Mouse (Mus musculus) midbrain, embryonic 12.5 days (tissue): ENCODE measurements around the gene Exo5. TPM values are rescaled to one million over a fixed set of nuclear protein-coding genes. Genes with fewer than 3 reads are reported as not detected.

ENCODE experiments used
- ATAC-seq: fragments of 200-750 bp; cut with Nextera tagmentation; 2 replicates; pipeline ENCODE4 v1.8.0; 2017; ENCODE audit warnings: low read depth, moderate TSS enrichment, moderate library complexity; ENCODE audit not compliant: low FRiP score
- H3K27ac ChIP-seq: fragments of 300-500 bp; sonication (generic); replicated peaks from 2 replicates; pipeline ENCODE4 v1.5.1; 2016; ENCODE audit warnings: mild to moderate bottlenecking
- H3K27me3 ChIP-seq: fragments of 300-500 bp; sonication (generic); 2 replicates; pipeline ENCODE4 v1.6.1; 2016; ENCODE audit warnings: mild to moderate bottlenecking
- H3K36me3 ChIP-seq: fragments of 300-500 bp; sonication (generic); 2 replicates; pipeline ENCODE4 v1.6.1; 2016
- H3K4me1 ChIP-seq: fragments of 300-500 bp; sonication (generic); 2 replicates; pipeline ENCODE4 v1.6.1; 2016
- H3K4me2 ChIP-seq: fragments of 300-500 bp; sonication (generic); replicated peaks from 2 replicates; pipeline ENCODE4 v1.6.1; 2016; ENCODE audit warnings: mild to moderate bottlenecking, moderate library complexity
- H3K4me3 ChIP-seq: fragments of 300-500 bp; sonication (generic); 2 replicates; pipeline ENCODE4 v1.5.1; 2016; ENCODE audit warnings: mild to moderate bottlenecking
- H3K9ac ChIP-seq: fragments of 300-500 bp; sonication (generic); replicated peaks from 2 replicates; pipeline ENCODE4 v1.6.1; 2016; ENCODE audit warnings: mild to moderate bottlenecking, moderate library complexity
- H3K9me3 ChIP-seq: fragments of 300-500 bp; sonication (generic); 2 replicates; pipeline ENCODE4 v1.6.1; 2016; ENCODE audit warnings: mild to moderate bottlenecking
- WGBS: fragments of 180-500 bp; shearing (Covaris S2); methylation state at CpG from one replicate; pipeline ENCODE4 v1.1.7; 2016; 5-methylcytosine and 5-hydroxymethylcytosine counted together
- polyA plus RNA-seq: library from polyadenylated mRNA; unstranded; fragments of >200 nt; fragmentation: Nextera tagmentation; extraction: Ambion mirVana; gene quantifications from 2 replicates; pipeline ENCODE4 v1.2.1, GENCODE M21; 2016

Gene Exo5
- polyA plus RNA-seq, 1 experiment from 2014 or later = 34.6 TPM

DNA sequence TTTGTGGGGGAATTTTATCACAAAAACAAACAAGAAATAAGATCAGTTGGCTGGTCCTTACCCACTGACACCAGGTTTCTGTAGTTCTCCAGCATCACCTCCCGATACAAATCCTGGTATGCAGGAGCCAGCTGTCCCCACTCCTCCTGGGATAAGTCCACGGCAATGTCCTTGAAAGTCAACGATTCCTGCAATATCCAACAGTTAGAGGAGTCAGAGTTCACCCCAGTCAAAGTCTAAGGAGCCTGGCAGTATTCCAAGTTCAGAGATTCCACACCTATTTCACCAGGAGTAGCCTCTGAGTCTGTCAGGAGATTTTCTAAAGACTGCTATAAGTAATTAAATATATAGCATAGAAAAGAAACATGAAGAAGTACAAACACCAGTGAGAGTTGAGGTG lies 10.2 kb upstream of the Exo5 start:
- H3K9ac ChIP-seq = no peak overlapping the region
- H3K27ac ChIP-seq = no peak overlapping the region
- no peak overlapping the region for H3K4me2 ChIP-seq
- H3K4me3 ChIP-seq = no peak overlapping the region
- no peaks in the 10 kb centered on the region for H3K27me3 ChIP-seq
- 94% methylated on average over 3 of the region's 3 CpGs for WGBS
- H3K9me3 ChIP-seq = no peaks in the 10 kb centered on the region
- no peak for ATAC-seq
- H3K36me3 ChIP-seq = peaks cover 10% of the 10 kb centered on the region; the same call in 1 of the 2 replicates
- no peaks in the 10 kb centered on the region for H3K4me1 ChIP-seq

DNA sequence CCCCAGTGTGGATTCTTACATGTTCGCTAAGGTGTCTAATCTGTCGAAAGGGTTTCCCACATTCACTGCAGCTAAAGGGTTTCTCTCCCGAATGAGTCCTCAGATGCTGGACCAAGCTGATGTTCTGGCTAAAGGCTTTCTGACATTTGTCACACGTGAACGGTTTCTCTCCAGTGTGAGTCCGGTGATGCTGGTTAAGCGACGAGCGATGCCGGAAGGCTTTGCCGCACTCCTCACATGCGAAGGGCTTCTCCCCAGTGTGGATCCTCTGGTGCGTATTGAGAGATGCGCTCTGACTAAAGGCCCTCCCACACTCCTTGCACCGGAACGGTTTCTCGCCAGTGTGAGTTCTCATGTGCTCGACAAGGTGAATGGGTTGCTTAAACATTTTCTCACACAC lies 5.9 kb upstream of the Exo5 start:
- Histone ChIP-seq H3K9ac (no peak overlapping the region), H3K27ac (no peak overlapping the region), H3K27me3 (no peaks in the 10 kb centered on the region), H3K4me2 (no peak overlapping the region), H3K4me3 (no peak overlapping the region), H3K9me3 (no peaks in the 10 kb centered on the region), H3K4me1 (no peaks in the 10 kb centered on the region), H3K36me3 (peaks cover 10% of the 10 kb centered on the region; the same call in 1 of the 2 replicates)
- 95% methylated on average over 18 of the region's 18 CpGs for WGBS
- no peak for ATAC-seq

- Histone ChIP-seq H3K36me3 (peaks cover 10% of the 10 kb centered on the region; the same call in 1 of the 2 replicates), H3K4me2 (no peak overlapping the region), H3K4me3 (no peak overlapping the region), H3K27ac (no peak overlapping the region), H3K9me3 (no peaks in the 10 kb centered on the region), H3K4me1 (0 out of 2 replicates have a peak, but pooled peaks cover 2% of the 10 kb centered on the region), H3K27me3 (no peaks in the 10 kb centered on the region), H3K9ac (no peak overlapping the region)
- ATAC-seq = no peak
- 83% methylated on average over 3 of the region's 3 CpGs for WGBS
Measured at GRCm38 (mm10) chr4:120928686-120929085, 3.9 kb upstream of the Exo5 start.

DNA sequence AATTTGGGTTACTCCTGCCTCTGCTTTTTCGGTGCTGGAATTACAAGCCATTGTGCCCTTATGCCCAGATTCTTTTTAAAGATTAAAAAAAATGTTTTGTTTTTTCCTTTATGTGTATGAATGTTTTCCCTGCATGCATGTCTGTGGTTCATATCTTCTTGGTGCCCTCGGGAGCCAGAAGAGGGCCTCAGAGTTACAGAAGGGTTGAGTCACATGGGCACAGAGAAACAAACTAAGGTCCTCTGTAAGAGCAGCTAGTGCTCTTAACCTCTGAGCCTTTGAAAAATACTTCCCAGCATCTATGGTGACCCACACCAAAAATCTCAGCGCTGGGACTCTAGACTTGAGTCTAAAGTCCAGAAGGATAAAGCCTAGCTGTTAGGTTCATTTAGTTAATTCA lies 569 bp upstream of the Exo5 start:
- peaks cover 24% of the 10 kb centered on the region for H3K36me3 ChIP-seq
- H3K27ac ChIP-seq = peak overlapping the region; percentile 83
- WGBS = 23% methylated on average over 3 of the region's 3 CpGs
- peak overlapping the region; percentile 69 for H3K4me3 ChIP-seq
- peaks cover 15% of the 10 kb centered on the region for H3K4me1 ChIP-seq
- peak overlapping the region; percentile 66 for H3K4me2 ChIP-seq
- no peaks in the 10 kb centered on the region for H3K27me3 ChIP-seq
- ATAC-seq = peak; percentile 34; the same call in 1 of the 2 replicates
- no peaks in the 10 kb centered on the region for H3K9me3 ChIP-seq
- peak overlapping the region; percentile 81 for H3K9ac ChIP-seq

GRCm38 (mm10) chr4:120921461-120921860 lies 3.4 kb downstream of the Exo5 start:
- no peak overlapping the region for H3K4me2 ChIP-seq

DNA sequence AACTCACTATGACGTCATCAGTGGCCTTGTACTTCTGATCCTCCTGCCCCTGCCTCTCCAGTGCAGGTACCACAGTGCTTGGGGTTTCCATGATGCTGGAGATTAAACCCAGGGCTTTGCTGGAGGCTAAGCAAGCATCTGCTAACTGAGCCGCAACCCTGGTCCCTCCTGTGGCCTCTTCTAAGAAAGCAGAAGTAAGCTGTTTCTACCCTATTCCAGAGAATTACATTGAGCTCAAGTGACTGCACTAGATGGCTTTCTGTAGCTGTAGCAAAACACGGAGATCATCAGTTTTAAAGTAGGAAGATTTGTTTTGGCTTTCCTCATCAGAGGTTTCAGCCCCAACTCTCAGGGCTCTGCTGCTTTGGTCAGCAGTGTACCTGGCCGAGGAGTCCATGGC lies 10.3 kb downstream of the Exo5 start:
- no peak for ATAC-seq
- WGBS = 78% methylated on average over 4 of the region's 4 CpGs

More at GRCm38 (mm10) chr4:120921461-120921860, 3.4 kb downstream of the Exo5 start:
- Histone ChIP-seq H3K27ac (no peak overlapping the region), H3K4me1 (peaks cover 15% of the 10 kb centered on the region), H3K27me3 (no peaks in the 10 kb centered on the region), H3K36me3 (peaks cover 34% of the 10 kb centered on the region), H3K9me3 (no peaks in the 10 kb centered on the region), H3K9ac (no peak overlapping the region), H3K4me3 (no peak overlapping the region)
- ATAC-seq = no peak
- WGBS = 97% methylated on average over 8 of the region's 8 CpGs

DNA sequence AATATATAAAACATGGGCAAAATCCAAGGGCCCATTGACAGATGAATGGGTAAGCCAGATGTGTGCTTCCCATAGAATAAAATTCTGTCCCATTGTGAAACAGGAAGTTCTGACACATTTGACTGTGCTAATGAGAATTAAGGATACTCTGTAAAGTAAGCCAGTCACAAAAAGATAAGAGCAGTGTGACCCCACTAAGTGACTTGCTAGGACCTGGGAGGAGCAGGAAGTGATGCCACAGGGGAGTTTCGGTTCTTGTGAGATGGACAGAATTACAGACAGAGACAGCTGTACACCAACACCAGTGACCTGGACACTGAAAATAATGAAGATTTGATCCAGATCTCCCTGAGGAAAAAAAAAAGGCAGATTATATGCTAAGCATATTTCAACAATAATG lies 11.0 kb downstream of the Exo5 start:
- Histone ChIP-seq H3K27me3 (no peaks in the 10 kb centered on the region), H3K36me3 (no peaks in the 10 kb centered on the region; the same call in 1 of the 2 replicates), H3K4me3 (no peak overlapping the region), H3K4me2 (no peak overlapping the region), H3K4me1 (no peaks in the 10 kb centered on the region), H3K9me3 (no peaks in the 10 kb centered on the region), H3K27ac (no peak overlapping the region), H3K9ac (no peak overlapping the region)
- no peak for ATAC-seq
- WGBS = 86% methylated on average over 1 of the region's 1 CpGs

More for the DNA sequence above, 10.3 kb downstream of the Exo5 start:
- no peak overlapping the region for H3K4me3 ChIP-seq
- no peaks in the 10 kb centered on the region for H3K9me3 ChIP-seq
- H3K27ac ChIP-seq = no peak overlapping the region
- H3K4me1 ChIP-seq = no peaks in the 10 kb centered on the region
- no peaks in the 10 kb centered on the region for H3K27me3 ChIP-seq
- H3K4me2 ChIP-seq = no peak overlapping the region
- H3K36me3 ChIP-seq = peaks cover 3% of the 10 kb centered on the region; the same call in 1 of the 2 replicates
- H3K9ac ChIP-seq = no peak overlapping the region

GRCm38 (mm10) chr4:120913443-120913842 lies 11.4 kb downstream of the Exo5 start:
- Histone ChIP-seq H3K27me3 (no peaks in the 10 kb centered on the region), H3K4me1 (no peaks in the 10 kb centered on the region), H3K4me2 (no peak overlapping the region), H3K9me3 (no peaks in the 10 kb centered on the region), H3K4me3 (no peak overlapping the region), H3K9ac (no peak overlapping the region), H3K36me3 (no peaks in the 10 kb centered on the region), H3K27ac (no peak overlapping the region)
- no peak for ATAC-seq
- WGBS = 71% methylated on average over 8 of the region's 8 CpGs

GRCm38 (mm10) chr4:120912866-120913265 lies 12.0 kb downstream of the Exo5 start:
- no peaks in the 10 kb centered on the region for H3K27me3 ChIP-seq
- H3K9ac ChIP-seq = no peak overlapping the region
- no peaks in the 10 kb centered on the region for H3K9me3 ChIP-seq
- H3K4me3 ChIP-seq = no peak overlapping the region
- H3K27ac ChIP-seq = no peak overlapping the region
- no peak for ATAC-seq
- no peaks in the 10 kb centered on the region for H3K4me1 ChIP-seq
- H3K4me2 ChIP-seq = no peak overlapping the region
- WGBS = 54% methylated on average over 4 of the region's 4 CpGs
- no peaks in the 10 kb centered on the region for H3K36me3 ChIP-seq

DNA sequence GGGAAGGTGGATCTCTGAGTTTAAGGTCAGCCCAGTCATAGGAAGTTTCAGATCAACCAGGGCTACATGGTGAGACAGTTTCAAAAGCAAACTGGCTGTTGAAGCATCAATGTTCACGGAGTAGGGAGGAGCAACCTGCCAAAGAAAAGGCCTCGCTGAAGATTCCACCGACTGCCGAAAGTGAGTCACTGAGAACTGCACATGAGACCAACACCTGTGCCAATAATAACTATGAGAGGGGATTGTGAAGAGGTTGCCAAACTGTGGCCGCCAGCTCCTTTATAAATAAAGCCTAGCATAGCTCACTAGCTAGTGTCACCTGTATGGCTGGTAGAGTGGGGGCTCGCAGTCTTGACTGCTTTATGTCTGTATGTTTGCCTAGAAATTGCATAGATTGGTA lies 13.7 kb downstream of the Exo5 start:
- Histone ChIP-seq H3K4me3 (no peak overlapping the region), H3K9ac (no peak overlapping the region), H3K27me3 (no peaks in the 10 kb centered on the region), H3K4me1 (no peaks in the 10 kb centered on the region), H3K4me2 (no peak overlapping the region), H3K36me3 (no peaks in the 10 kb centered on the region), H3K27ac (no peak overlapping the region), H3K9me3 (no peaks in the 10 kb centered on the region)
- no peak for ATAC-seq
- WGBS = 87% methylated on average over 6 of the region's 6 CpGs

GRCm38 (mm10) chr4:120909558-120910150 lies 15.2 kb downstream of the Exo5 start:
- no peaks in the 10 kb centered on the region for H3K36me3 ChIP-seq
- no peaks in the 10 kb centered on the region for H3K27me3 ChIP-seq
- no peaks in the 10 kb centered on the region for H3K9me3 ChIP-seq
- no peak overlapping the region for H3K4me3 ChIP-seq
- no peaks in the 10 kb centered on the region for H3K4me1 ChIP-seq
- no peak overlapping the region for H3K27ac ChIP-seq
- ATAC-seq = no peak
- WGBS = 35% methylated on average over 15 of the region's 15 CpGs
- H3K4me2 ChIP-seq = no peak overlapping the region
- no peak overlapping the region for H3K9ac ChIP-seq

DNA sequence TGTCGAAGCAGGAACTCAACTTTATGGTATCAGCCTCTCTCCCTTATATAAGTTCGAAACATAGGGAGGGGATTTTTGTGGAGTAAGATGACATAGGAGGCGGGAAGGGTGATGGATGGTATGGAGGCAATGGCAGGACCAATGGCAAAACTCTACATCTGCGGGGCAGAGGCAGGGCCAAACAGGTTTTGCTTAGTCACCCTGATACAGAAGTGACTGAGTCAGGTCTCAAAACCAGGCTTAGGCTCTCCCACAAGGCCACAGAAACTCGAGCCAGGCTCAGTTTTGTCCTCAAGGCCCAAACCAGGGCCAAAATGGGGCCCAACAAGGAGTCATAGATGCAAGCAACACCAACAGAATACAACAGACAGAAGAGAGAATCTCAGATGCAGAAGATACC lies 19.2 kb downstream of the Exo5 start:
- H3K27me3 ChIP-seq = peaks cover 3% of the 10 kb centered on the region; the same call in 1 of the 2 replicates
- no peak overlapping the region for H3K4me2 ChIP-seq
- no peak overlapping the region for H3K27ac ChIP-seq
- ATAC-seq = no peak
- 85% methylated on average over 5 of the region's 5 CpGs for WGBS
- no peaks in the 10 kb centered on the region for H3K36me3 ChIP-seq
- H3K9ac ChIP-seq = no peak overlapping the region
- H3K4me1 ChIP-seq = no peaks in the 10 kb centered on the region
- no peaks in the 10 kb centered on the region for H3K9me3 ChIP-seq
- H3K4me3 ChIP-seq = no peak overlapping the region

DNA sequence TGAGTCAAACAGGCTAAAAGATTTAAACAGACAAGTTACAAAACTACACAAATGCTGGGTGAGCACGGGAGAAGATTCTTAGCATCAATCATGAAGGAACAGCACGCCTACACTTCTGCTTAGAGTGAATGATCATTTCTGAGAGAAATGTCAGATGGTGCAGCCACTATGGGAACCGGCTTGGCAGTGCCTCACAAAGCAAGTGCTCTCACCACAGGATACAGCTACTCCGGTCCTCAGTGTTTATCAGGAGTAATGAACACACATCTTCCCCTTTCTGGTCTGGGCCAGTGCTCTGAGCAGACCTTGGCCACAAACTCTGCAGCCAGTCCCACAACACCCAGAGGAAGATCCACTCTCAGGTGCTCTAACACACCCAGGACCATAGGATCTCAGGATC lies 20.3 kb downstream of the Exo5 start:
- Histone ChIP-seq H3K9ac (no peak overlapping the region), H3K4me1 (no peaks in the 10 kb centered on the region), H3K9me3 (no peaks in the 10 kb centered on the region), H3K27ac (no peak overlapping the region), H3K36me3 (no peaks in the 10 kb centered on the region), H3K4me2 (no peak overlapping the region), H3K4me3 (no peak overlapping the region), H3K27me3 (peaks cover 3% of the 10 kb centered on the region; the same call in 1 of the 2 replicates)
- WGBS = 72% methylated on average over 4 of the region's 4 CpGs
- no peak for ATAC-seq
